Mouse (Mus musculus) monocyte, adult 59 days (primary cell): Measurements from ENCODE around the gene Jkamp. TPM values are rescaled to one million over a fixed set of nuclear protein-coding genes. Genes with fewer than 3 reads are reported as not detected.

Experiments
- total RNA-seq, 2 experiments: library from RNA; stranded (reverse); gene quantifications; one replicate each; pipeline ENCODE4 v1.2.4; 2023

Gene Jkamp
- 10 to 100 TPM; 17.4 to 18.3 TPM for total RNA-seq

GRCm38 (mm10) chr12:72085329-72086165, at the start of gene Jkamp, which contains the start of gene L3hypdh:
Jkamp (plus strand) TSS chr12:72085589.
L3hypdh (minus strand) TSS chr12:72085439.

GRCm38 (mm10) chr12:72070327-72071269, 14.8 kb upstream of the Jkamp start, which contains the start of gene Gpr135:
Gpr135 (minus strand) TSS chr12:72071125.

Other genes with a start within 250 kb of the Jkamp start
- under 1 TPM; 0.16 to 0.43 TPM for gene Gpr135, start 14.5 kb upstream of the Jkamp start, total RNA-seq
- not detected for gene L3hypdh, start 150 bp upstream of the Jkamp start, total RNA-seq
- gene Ccdc175, start 99.4 kb downstream of the Jkamp start, total RNA-seq: not detected